Mouse (Mus musculus): ENCODE measurements around the gene Tomm6.
"Not testable (repeated sequence)": the region's sequence is repeated elsewhere in the genome, so short reads cannot be mapped to it uniquely, and the experiment has no call there.

Gene Tomm6

DNA sequence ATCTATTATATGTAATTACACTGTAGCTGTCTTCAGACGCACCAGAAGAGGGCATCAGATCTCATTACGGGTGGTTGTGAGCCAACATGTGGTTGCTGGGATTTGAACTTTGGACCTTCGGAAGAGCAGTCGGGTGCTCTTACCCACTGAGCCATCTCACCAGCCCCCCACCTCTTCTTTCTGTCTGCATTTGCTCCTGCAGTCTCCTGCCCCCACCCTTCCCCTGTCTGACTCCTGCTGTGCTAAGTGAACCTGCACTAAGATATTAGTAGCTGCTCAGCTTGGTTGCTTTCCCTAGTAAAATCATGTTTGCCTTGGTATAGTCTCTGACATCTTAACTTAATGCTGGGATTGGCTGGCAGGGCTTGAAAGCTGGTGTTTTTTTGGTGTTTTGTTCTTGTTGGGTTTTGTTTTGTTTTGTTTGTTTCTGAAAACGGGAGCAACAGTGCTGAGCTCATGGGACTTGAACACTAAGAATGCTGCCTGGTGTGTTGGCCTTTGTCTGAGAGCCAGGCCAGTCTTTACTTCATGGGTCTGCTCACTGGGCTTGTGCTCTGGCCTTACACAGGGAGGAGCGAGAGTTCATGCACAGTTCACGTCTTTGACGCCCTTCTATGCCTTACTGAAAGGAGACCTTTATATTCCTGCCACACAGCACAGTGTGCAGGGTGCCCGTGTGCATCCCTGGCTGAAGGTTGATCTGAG is 25.0 kb downstream of the Tomm6 start:
- in situ Hi-C loops (cut with MboI; ENCODE audit: unreplicated experiment in 2 of 2), result no loop called here

DNA sequence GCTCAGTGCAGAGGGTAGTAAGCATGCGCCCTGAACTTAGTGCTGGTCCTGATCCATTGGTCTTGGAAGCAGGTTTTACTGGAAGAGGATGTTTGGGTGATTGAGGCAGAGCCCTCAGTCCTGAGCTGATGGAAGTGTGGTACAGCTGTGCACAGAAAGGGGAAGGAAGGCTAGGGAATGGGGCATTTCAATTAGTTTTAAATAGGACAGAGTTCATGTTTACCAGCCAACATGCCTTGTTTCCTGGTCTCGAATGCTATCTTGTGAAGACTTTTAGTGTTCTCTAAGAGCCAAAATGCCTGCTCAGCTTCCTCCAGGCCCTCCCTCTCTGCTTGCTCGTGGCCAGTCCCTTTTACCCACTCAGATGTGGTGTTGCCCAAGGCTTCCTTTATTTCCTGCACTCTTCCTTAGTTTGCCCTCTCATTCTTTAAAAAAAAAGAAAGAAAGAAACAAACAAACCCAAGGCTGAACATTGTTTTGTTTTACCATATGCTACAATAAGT is 29.4 kb downstream of the Tomm6 start:
- in situ Hi-C loops (cut with MboI; ENCODE audit: unreplicated experiment in 2 of 2), result no loop called here

DNA sequence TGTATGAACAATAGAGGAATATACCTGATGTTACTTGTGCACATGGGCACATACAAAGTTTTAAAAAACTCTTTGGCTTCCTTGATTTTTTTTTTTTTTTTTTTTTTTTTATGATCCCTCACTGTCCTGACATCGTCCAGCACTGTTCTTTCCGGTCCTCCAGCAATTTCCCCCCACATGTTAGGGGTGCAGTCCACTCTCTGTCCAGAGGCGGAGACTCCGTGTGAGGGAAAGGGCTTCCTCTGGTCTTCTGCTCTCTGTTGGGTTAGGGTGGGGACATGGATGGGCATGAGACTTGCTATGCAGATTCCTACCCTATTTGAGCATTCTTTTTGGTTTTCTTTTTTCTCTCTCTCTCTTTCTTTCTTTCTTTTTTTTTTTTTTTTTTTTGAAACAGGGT is 30.3 kb downstream of the Tomm6 start:
- in situ Hi-C loops (cut with MboI; ENCODE audit: unreplicated experiment in 2 of 2), result no loop called here

DNA sequence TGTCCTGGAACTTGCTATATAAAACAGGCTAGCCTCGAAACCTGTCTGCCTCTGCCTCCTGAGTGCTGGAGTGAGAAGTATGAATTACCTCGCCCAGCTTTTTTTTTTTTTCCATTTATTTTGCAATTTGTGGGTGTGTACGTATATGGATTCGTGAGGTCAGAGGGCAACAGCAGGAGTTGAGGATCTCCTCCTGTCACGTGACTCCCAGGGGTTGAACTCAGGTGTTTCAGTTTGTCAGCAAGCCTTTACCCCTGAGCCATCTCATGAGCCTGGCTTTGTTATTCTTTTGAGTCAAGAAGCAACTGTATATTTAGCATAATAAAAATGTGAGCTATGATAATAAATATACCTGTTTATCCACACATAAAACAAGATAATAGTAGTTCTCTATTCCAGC is 32.5 kb downstream of the Tomm6 start:
- in situ Hi-C loops (cut with MboI; ENCODE audit: unreplicated experiment in 2 of 2), result no loop called here

DNA sequence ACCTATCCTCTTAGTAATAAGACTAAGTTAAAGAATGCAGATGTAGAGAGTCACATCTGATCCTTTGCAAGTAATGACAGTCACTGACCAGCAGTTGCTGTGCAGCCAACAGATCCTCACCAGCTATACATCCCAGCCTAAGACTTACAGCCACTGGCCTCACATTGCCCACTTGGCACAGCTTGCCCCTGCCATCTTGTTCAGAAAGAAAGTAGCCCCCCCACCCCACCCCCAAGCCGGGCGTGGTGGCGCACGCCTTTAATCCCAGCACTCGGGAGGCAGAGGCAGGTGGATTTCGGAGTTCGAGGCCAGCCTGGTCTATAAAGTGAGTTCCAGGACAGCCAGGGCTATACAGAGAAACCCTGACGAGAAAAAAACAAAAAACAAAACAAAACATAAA is 33.8 kb downstream of the Tomm6 start:
- in situ Hi-C loops (cut with MboI; ENCODE audit: unreplicated experiment in 2 of 2), result not testable (repeated sequence)

DNA sequence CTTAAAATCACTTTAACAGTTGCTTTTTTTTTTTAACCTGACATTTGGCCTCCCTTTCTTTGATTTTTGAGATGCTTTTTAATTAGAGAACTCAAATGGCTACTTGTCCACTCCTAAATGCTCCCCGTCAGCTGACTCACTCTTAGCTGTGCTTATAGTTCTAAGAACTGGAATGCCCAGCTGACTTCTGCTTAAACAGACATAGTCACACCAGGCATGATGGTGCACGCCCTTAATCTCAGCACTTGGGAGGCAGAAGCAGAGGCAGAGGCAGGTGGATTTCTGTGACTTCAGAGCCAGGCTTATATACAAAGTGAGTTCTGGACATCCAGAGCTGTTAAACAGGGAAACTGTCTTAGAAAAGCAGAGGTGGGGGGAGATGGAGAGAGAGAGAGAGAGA is 36.2 kb downstream of the Tomm6 start:
- in situ Hi-C loops (cut with MboI; ENCODE audit: unreplicated experiment in 2 of 2), result no loop called here

DNA sequence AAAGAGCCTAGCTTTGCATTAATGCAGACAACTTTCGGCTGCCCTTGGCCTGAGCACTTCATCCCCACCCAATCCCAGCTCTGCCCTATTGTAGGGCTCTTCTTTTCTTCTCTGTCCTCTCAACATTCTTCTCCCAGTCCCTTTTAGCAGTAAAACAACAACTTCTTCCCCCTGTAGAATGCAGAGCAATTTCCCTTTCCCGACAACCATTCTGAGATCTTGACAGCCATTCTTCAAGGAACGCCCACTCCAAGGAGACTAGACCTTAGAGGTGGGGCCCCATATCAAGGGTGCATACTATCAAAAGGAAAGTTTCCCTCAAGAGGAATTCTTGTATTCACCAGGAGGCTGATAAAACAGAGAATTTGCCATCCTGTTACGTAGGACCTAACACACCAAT is 39.2 kb downstream of the Tomm6 start:
- in situ Hi-C loops (cut with MboI; ENCODE audit: unreplicated experiment in 2 of 2), result no loop called here

DNA sequence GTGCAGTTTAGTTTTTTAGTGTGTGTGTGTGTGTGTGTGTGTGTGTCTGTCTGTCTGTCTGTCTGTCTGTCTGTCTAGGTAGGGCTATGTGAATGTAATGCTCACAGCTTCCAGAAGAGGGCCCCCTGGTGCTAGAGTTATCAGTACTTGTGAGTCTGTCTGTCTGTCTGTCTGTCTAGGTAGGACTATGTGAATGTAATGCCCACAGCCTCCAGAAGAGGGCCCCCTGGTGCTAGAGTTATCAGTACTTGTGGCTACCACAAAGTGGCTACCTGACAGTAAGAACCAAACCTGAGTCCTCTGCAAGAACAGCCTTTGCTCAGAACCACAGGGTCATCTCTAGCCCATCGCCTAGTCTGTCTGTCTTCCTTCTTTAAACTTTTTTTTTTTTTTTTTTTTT is 41.5 kb downstream of the Tomm6 start:
- in situ Hi-C loops (cut with MboI; ENCODE audit: unreplicated experiment in 2 of 2), result no loop called here

DNA sequence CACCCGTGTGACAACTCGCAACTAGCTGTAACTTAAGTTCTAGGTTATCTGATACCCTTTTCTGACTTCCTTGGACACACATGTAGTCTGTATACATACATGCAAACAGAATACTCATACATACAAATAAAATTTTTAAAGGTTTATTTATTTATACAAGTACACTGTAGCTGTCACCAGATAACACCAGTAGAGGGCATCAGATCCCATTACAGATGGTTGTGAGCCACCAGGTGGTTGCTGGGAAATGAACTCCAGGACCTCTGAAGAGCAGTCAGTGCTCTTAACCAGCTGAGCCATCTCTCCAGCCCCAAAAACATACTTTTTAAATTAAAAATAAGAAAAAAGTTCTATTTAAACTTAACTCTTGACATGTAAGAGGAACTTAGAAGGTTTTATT is 45.2 kb downstream of the Tomm6 start:
- in situ Hi-C loops (cut with MboI; ENCODE audit: unreplicated experiment in 2 of 2), result no loop called here

Measured in v-Abl transformed pro-B cells (cell line).